Mouse (Mus musculus) embryo, embryonic 10 days (tissue): ENCODE measurements around the gene Manba.

Source experiments
- DNase-seq: peaks from one replicate; pipeline ENCODE4 v3.0.0-alpha.2; 2015; ENCODE audit warnings: low spot score

Gene Manba

GRCm38 (mm10) chr3:135531762-135532161 is 46.4 kb downstream of the Manba start:
- no peak for DNase-seq

- no peak for DNase-seq
Measured at GRCm38 (mm10) chr3:135534103-135534502, 48.7 kb downstream of the Manba start.

GRCm38 (mm10) chr3:135546212-135546923 is 61.0 kb downstream of the Manba start:
- DNase-seq: no peak

- DNase-seq: no peak
Measured at GRCm38 (mm10) chr3:135547298-135547697, 61.9 kb downstream of the Manba start.

- no peak for DNase-seq
Measured at GRCm38 (mm10) chr3:135552874-135553273, 67.5 kb downstream of the Manba start.

GRCm38 (mm10) chr3:135555192-135555591 is 69.8 kb downstream of the Manba start:
- no peak for DNase-seq

- DNase-seq: no peak
Measured at GRCm38 (mm10) chr3:135556052-135556587, 70.7 kb downstream of the Manba start.

- no peak for DNase-seq
Measured at GRCm38 (mm10) chr3:135556851-135557662, 71.6 kb downstream of the Manba start.

GRCm38 (mm10) chr3:135562036-135562435 is 76.6 kb downstream of the Manba start:
- DNase-seq: no peak

- DNase-seq: peak; percentile 18
Measured at GRCm38 (mm10) chr3:135563163-135563689, 77.8 kb downstream of the Manba start.

GRCm38 (mm10) chr3:135564706-135565105 is 79.3 kb downstream of the Manba start:
- no peak for DNase-seq

- DNase-seq: no peak
Measured at GRCm38 (mm10) chr3:135565306-135565705, 79.9 kb downstream of the Manba start.

- no peak for DNase-seq
Measured at GRCm38 (mm10) chr3:135567888-135568287, 82.5 kb downstream of the Manba start.

- DNase-seq: no peak
Measured at GRCm38 (mm10) chr3:135568633-135569032, 83.2 kb downstream of the Manba start.

GRCm38 (mm10) chr3:135571540-135571939 is 86.1 kb downstream of the Manba start:
- no peak for DNase-seq

GRCm38 (mm10) chr3:135573051-135573450 is 87.6 kb downstream of the Manba start:
- no peak for DNase-seq

- DNase-seq: no peak
Measured at GRCm38 (mm10) chr3:135575126-135575525, 89.7 kb downstream of the Manba start.

GRCm38 (mm10) chr3:135578588-135579140 is 93.3 kb downstream of the Manba start:
- no peak for DNase-seq

GRCm38 (mm10) chr3:135579179-135579578 is 93.8 kb downstream of the Manba start:
- no peak for DNase-seq

GRCm38 (mm10) chr3:135580439-135581275 is 95.2 kb downstream of the Manba start:
- DNase-seq: peak; percentile 25

GRCm38 (mm10) chr3:135581606-135582117 is 96.3 kb downstream of the Manba start:
- peak; percentile 72 for DNase-seq
